Mouse (Mus musculus): ENCODE data around the gene Hist1h4d.
A peak's percentile ranks its signal among the peaks of the same experiment; 100 is the strongest.
"Not testable (repeated sequence)": the region's sequence is repeated elsewhere in the genome, so short reads cannot be mapped to it uniquely, and the experiment has no call there.

The Hist1h4d gene

GRCm38 (mm10) chr13:23581408-23582218 is at the start of gene Hist1h4d:
Gene Hist1h4d (plus strand): TSS chr13:23581598.
- DNase-seq (ENCODE audit: low spot score in 2 of 2) = peak; percentile 77 to 95

- no peak for DNase-seq (ENCODE audit: low spot score in 2 of 2)
Measured at GRCm38 (mm10) chr13:23532262-23533075, 48.9 kb upstream of the Hist1h4d start.

- peak in 1 of 2 experiments; percentile 59 for DNase-seq (ENCODE audit: low spot score in 2 of 2)
Measured at GRCm38 (mm10) chr13:23533560-23534367, 47.6 kb upstream of the Hist1h4d start, which contains the start of gene Hist1h2af. Gene Hist1h2af (plus strand): TSS chr13:23533906.

- DNase-seq (ENCODE audit: low spot score in 2 of 2) = no peak
Measured at GRCm38 (mm10) chr13:23534368-23535131, 46.8 kb upstream of the Hist1h4d start.

- peak; percentile 72 to 84 for DNase-seq (ENCODE audit: low spot score in 2 of 2)
Measured at GRCm38 (mm10) chr13:23535137-23536075, 46.0 kb upstream of the Hist1h4d start, which contains the start of gene Hist1h3g. Gene Hist1h3g (plus strand): TSS chr13:23535422.

GRCm38 (mm10) chr13:23536076-23536822 is 45.1 kb upstream of the Hist1h4d start:
- no peak for DNase-seq (ENCODE audit: low spot score in 2 of 2)

GRCm38 (mm10) chr13:23537006-23537710 is 44.2 kb upstream of the Hist1h4d start:
- no peak for DNase-seq (ENCODE audit: low spot score in 2 of 2)

- no peak for DNase-seq (ENCODE audit: low spot score in 2 of 2)
Measured at GRCm38 (mm10) chr13:23538249-23538648, 43.1 kb upstream of the Hist1h4d start.

GRCm38 (mm10) chr13:23539821-23540220 is 41.6 kb upstream of the Hist1h4d start:
- DNase-seq (ENCODE audit: low spot score in 2 of 2) = not testable (repeated sequence)

- no peak for DNase-seq (ENCODE audit: low spot score in 2 of 2)
Measured at GRCm38 (mm10) chr13:23541497-23541896, 39.9 kb upstream of the Hist1h4d start.

GRCm38 (mm10) chr13:23542225-23542980 is 39.0 kb upstream of the Hist1h4d start:
- not testable (repeated sequence) for DNase-seq (ENCODE audit: low spot score in 2 of 2)

GRCm38 (mm10) chr13:23542999-23543607 is 38.3 kb upstream of the Hist1h4d start, which contains the start of gene Hist1h2bh:
Gene Hist1h2bh (minus strand): TSS chr13:23543392.
- DNase-seq (ENCODE audit: low spot score in 2 of 2) = not testable (repeated sequence)

GRCm38 (mm10) chr13:23543965-23544786 is 37.2 kb upstream of the Hist1h4d start, which contains the start of gene Hist1h3f:
Gene Hist1h3f (plus strand): TSS chr13:23544052.
- peak in 1 of 2 experiments; percentile 57 for DNase-seq (ENCODE audit: low spot score in 2 of 2)

- not testable (repeated sequence) for DNase-seq (ENCODE audit: low spot score in 2 of 2)
Measured at GRCm38 (mm10) chr13:23544787-23545120, 36.6 kb upstream of the Hist1h4d start.

- DNase-seq (ENCODE audit: low spot score in 2 of 2) = no peak
Measured at GRCm38 (mm10) chr13:23546694-23547093, 34.7 kb upstream of the Hist1h4d start.

- no peak for DNase-seq (ENCODE audit: low spot score in 2 of 2)
Measured at GRCm38 (mm10) chr13:23550761-23551145, 30.6 kb upstream of the Hist1h4d start.

Measured in cerebellum, postnatal 4 days (tissue).